Mouse (Mus musculus) layer of hippocampus, postnatal 10 days (tissue): Measurements from ENCODE around the gene Mfsd6l. TPM values are rescaled to one million over a fixed set of nuclear protein-coding genes. Genes with fewer than 3 reads are reported as not detected.

Experiments
- DNase-seq, 2 experiments: peaks; one replicate each; pipeline ENCODE4 v3.0.0; 2021; ENCODE audit warnings: low spot score in 2 of 2
- long read RNA-seq: library from polyadenylated mRNA; stranded (forward); transcript quantifications from one replicate; pipeline ENCODE4 v2.0.0, GENCODE M21; 2023
- total RNA-seq, 2 experiments: library from RNA; stranded (reverse); gene quantifications; 2 replicates each; pipeline ENCODE4 v1.2.3; 2021

The Mfsd6l gene
- under 1 TPM; 0.16 to 0.23 TPM for total RNA-seq
- long read RNA-seq, partial matches to known transcripts = 0 of 1 reads
- long read RNA-seq, other reads (novel, unspliced or antisense) = 0 of 1 reads

DNA sequence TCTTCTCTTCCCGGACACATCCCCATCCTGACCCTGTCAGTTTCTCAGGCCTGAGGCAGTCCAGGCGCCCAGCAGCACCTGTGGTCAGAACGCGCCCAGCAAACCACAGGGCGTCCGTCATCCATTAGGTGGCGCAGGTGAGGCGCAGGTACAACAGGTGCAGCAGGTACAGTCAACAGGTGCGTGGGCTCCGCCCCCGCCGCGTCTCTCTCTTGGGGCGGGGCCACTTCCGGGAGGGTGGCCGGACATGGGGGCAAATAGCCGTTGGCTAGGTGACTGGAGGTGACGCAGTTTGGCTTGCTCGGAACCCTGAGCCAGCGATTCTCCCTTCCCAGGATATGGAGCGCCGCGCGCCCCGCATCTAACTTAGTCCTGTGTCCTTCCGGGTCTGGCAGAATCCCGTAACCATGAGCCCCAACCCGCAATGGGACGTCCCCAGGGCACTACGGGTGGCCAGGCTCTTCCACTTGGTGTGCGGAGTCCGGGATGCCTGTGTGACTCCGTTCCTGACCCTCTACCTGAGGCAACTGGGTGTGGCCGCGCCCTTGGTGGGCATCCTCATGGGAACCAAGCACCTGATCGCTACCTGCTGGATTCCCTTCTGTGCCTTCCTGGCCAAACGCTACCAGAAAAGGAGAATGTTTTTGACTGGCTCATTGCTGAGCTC lies at the start of gene Mfsd6l:
Gene Mfsd6l (plus strand): TSS at position 269 of the 667 bp plus-strand sequence.
- DNase-seq = no peak

DNA sequence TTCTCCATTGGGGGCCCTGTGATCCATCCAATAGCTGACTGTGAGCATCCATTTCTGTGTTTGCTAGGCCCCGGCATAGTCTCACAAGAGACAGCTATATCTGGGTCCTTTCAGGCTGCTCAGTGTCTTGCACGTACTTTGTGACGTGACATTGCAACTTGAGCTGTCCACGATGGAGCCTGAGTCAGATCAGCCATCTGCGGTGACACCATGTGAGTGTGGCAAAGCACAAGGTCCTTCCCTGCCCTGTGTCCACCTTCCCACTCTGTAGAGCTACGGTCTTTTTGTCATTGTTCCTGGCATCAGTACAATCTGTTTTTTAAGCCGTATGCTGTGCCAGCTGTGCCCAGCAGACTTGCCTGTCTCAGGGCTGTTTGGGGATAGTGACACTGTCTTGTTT lies 48.7 kb upstream of the Mfsd6l start:
- no peak for DNase-seq

DNA sequence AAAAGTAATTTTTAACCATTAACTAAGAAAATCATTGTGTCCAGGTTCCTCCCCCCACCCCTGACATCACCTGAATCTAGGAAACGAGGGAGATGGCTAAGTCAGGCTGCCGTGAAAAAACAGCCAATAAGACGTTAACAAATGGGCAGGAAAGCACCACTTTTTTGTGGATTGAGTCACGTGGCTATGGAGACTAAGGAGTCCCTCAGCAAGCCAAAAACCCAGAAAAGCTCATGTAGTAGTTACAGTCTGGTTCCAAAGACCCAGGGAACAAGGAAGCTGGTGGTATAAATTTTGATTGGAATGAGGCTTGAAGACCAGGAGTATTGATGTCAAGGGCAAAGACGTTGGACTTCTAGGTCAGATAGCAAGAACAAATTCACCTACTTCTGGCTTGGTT lies 47.4 kb upstream of the Mfsd6l start:
- no peak for DNase-seq

DNA sequence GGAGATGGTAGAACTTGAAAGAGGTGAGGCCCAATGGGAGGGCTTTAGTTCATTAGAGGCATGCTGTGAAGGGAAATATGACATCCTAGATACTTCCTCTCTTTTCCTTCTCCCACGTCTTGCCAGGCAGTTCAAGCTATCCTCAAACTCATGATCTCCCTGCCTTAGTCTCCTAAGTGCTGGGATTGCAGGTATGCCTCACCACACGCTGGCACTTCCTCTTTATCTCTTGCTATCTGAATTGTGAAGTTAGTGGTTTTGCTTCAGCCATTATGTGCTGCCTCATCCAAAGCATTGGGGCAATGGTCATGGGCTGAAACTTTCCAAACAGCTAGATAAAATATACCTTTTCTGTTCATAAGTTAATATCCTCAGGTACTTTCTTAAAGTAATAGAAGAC lies 46.8 kb upstream of the Mfsd6l start:
- DNase-seq = no peak

DNA sequence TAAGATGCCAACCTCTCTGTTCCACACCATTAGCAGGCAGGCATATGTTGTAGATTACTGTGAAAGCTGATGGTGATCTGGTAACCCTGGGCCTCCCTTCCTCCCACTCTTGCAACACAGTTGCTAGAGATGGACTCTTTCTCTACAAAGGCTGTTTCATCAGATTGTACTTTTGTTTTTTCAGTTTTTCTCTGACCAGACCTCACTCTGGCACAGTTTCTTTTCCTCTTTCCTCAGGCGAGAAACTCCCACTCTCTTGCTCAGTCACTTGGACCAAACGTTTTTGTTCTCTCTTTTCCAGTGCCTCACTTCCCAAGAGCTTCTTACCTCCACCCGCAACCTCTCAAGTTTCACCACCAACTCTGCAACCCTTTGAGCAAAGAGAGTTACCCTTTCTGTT lies 42.0 kb upstream of the Mfsd6l start:
- DNase-seq = no peak

DNA sequence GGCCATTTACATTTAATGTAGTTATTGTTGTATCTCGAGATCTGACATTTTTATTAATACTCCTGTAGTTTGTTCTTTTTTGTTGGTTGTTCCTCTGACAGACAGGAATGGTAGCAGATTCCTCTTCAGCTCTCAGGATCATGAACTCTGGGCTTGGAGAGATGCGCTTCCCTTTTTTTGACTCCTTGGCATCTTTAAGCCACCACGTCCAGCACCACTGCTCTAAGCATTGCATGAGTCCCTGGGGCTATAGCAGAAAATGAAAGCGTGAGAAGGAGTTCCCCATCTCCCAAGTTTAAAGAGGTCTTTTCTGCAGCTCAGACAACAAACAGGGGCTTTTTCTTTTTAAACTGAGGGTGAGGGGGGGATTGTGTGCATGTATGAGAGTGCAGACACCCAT lies 36.6 kb upstream of the Mfsd6l start:
- DNase-seq = no peak

DNA sequence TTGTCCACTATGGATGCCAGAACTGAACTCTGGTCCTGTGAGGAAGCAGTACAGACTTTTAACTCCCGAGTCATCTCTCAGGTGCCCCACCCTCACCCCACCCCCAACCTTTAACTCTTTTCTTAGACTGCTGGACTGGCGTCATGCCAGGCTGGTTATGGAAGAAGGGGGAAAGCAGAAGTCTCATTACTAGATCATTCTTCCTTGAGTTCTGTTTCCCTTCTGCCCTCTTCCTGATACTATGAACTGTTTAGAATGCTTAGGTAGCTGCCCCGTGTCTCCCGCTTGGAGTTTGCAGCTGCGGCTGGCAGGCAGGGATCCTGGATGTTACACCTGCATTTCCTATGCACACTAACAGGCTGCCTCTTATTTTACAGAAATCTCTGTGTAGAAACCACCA lies 36.2 kb upstream of the Mfsd6l start:
- no peak for DNase-seq

DNA sequence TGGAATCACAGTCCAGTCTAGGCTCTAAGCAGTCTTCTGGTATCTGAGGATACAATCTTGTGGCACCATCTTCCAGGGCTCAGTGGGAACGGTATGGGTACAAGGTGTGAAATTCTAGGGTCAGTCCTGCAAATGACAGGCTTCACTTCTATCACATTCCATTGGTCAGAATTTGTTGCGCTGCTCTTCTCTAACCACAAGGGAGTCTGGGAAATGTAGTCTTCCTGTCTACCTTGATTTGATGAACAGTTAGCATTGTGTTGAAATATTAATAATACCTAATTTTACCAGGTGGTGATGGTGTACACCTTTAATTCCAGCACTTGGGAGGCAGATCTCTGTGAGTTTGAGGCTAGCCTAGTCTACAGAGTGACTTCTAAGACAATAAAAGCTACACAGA lies 35.5 kb upstream of the Mfsd6l start:
- DNase-seq = no peak

DNA sequence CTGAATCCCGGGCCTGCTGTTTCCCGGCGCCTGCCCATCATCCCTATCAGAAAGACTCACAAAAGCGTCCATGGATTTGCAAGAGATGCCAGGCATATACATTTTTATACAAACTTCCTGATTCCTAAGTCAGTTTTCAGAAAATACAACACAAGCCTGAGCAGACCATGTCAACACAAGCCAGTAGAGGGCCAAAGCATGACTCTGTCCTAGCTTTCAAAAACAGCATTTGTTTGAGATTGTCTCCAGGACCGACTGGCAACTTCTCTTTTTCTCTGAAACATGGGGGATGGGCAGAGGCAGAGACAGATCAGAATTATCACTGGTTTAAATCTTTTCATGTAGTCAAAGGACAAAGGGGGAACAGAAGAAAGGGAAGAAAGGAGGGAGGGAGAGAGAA lies 34.6 kb upstream of the Mfsd6l start:
- no peak for DNase-seq

DNA sequence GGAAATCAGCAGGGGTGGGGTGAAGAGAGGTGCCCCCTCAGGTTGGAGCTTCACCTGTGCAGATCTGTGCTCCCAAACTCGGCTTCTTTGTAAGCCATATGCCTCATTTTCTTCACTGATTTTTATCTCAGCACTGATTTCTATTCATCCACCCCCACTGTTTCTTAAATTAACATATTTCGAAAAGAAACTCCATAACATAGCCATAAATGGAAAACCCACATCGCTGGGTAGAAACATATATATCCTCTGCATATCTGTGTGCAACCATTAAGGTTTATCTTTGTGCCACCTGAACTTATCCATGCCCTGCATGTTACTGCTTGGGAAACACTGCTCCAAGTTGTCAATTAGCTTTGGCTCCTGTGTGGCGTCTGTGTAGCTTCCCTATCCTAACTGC lies 29.5 kb upstream of the Mfsd6l start:
- DNase-seq = no peak

DNA sequence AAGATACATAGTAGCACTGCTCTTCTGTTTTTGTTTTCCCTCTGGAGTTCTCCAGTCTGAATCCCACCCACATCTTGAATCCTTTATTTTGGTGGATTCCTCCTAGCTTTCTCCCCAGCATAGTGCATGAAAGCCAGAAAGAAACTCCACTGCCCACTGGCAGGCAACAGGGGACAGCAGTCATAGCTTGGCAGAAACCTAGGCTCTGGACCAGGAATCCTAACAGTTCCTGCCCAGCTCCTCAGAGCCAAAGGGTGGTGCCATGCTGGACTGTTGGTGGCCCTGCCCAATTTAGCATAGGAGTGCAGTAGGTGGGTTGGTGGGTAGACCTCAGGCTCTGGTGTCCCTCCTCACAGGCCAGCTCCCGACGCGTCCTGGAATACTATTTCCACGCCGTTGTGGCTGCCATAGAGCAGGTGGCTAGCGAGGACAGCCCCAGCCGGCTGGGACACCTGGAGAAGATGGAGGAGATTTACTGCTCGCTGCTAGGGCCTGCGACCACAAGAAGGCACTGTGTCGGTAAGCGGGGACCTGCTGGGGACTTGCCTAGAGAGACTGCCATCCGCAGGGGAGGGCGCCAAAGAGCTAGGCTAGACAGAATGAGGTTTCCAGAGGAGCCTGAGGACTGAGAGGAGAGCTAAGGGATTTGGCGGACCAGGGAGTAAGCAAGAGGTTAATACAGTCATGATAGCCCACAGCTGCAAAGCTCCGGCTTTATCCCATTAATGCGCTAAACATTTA lies 24.8 kb upstream of the Mfsd6l start:
- peak; percentile 63 to 73 for DNase-seq

DNA sequence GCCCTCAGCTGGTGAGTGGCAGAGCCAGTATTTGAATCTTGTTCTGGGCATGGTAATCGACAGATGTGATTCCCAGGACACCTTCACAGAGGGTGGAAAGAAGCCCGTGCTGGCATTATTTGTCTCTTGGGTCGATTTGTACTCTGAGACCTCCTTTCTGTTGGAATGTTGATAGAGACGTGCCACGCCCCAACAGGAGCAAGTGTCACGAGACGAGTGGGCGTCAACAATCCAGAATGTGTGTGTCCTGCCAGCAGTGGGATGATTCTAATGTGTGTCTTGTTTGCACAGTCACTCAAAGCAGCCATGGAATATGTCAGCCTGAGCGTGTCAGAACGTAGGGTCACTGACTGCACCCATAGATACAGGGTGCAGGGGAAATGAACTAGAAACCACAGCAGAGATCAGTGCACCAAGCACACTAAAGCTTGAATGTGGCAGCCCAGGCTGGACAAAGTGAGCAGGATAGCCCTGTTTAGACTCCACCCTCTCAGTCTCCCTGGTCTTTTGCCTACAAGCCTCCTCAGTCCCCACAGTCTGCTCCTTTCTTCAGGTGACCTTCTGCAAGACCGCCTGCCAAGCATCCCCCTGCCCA lies 23.9 kb upstream of the Mfsd6l start:
- DNase-seq = no peak

DNA sequence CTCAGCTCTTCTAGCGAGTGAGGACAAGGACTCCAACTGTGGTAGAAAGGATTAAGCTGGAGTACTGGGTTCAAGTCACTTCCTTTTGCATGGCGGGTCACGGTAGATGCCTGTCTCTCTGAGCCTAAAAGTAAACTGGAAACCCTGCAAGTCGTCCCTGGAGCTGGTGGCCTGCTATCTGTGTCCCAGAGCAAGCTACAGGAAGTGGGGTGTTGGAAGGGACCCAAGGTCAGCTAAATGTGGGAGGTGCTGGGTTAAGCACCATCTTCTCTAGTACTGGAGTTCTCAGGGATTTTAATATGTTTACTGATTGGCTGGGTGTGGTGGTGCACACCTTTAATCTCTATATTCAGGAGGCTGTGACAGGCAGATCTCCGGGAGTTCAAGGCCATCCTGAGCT lies 23.2 kb upstream of the Mfsd6l start:
- no peak for DNase-seq

DNA sequence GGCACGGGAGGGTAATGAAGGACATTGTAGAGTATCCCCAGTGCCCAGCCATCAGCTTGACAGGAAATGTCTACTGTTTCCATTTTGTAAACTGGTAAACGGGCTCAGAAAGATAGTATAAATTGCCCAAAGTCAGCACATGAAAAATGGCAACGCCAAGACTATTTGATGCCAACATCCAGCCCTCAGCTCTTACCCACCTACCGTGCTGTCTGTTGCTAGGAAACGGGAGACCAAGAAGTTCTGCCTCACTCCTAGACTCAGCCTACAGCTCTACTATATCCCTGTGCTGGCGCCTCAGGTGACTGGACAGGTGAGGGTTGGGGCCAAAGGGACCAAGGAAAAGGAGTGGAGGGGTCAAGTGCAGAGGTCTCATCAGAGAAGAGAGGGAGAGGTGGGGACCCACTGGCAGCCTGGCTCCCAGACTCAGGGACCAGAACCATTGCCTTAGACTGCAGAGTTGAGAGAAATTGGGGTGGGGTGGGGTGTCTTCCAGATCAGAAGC lies 22.0 kb upstream of the Mfsd6l start:
- DNase-seq = no peak

DNA sequence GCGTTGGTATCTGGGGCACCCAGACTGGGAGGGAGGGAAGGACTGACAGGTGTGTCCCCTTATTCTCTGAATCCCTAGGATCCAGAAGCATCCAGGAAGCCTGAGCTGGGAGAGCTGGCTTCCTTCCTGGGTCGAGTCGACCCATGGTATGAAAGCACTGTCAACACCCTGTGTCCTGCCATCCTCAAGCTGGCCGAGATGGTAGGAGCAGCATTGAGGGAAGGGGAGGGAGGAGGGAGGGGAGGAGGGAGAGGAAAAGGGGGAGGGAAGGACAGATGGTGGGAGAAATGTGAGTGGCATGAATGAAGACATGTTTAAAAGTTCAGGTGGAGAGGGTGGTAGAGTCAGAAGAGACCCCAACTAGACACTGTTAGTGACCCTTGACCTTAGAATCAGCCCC lies 20.0 kb upstream of the Mfsd6l start:
- no peak for DNase-seq

DNA sequence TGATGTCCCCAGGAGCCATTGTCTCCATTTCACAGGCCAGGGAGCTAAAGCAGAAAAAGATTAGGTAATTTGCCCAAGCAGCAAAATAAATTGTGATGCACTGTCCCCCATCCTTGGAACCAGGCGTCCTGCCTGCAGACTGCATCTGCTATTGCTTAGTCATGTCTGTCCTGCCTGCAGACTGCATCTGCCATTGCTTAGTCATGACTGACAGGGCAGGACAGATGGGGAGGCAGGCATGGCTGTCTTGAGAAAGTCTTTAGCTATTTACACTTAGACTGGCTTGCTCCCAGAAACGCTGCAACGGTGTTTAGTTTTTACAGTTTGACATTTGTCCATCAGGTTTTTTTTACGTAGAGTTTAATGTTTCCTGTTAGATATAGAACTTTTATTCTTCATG lies 19.5 kb upstream of the Mfsd6l start:
- no peak for DNase-seq

DNA sequence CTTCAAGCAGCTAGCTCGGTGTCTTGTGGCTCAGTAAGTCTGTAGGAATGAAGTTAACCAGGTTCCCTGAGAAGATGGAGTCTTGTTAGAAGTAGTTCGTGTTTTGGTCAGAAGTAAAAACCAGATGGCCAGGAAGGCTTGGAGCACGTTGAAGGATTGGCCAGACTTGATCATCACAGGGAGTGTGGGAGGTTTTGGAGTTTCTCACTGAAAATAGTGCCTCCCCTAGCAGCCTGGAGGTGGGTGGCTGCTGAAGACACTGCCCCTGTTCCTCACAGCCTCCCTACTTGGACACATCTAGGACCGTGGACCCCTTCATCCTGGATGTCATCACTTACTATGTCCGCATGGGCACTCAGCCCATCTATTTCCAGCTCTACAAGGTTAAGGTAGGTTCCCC lies 16.4 kb upstream of the Mfsd6l start:
- DNase-seq = no peak

DNA sequence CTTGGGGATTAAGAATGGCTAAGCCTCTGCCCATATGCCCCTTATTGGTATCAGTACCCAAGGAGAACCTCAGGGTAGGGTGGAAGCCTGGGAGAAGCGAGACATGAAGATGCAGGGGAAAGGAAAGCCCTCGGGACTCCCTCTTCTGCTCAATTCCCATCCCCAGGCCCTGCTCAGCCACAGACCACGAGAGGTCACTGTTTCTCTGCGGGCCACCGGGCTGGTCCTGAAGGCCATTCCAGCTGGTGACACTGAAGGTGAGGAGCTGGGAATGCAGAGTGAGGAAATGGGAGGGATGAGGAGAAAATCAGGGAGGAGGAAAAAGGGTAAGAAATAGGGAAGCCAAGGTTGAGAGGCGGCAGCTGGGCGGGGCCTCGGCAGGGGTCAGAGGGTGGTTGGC lies 11.4 kb upstream of the Mfsd6l start:
- peak in 1 of 2 experiments; percentile 42 for DNase-seq

DNA sequence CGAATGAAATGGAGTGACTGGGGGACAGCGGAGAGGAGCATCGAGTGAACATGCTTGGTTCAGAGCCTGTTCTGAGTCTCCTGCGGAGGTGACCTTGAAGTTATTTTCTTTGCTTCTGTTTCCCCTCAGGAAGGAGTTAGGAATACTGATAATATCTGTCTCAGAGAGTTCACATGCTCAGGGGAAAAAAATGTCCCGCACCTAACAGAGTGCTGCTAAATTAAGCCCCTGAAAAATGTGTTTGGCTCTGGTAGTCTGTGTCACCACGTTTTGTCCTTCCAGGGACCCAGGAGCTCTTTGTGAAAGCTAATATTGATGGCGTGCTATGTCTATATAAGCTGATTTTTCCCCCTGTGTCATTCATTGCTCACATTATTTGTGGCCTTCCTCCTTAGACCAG lies 10.8 kb upstream of the Mfsd6l start:
- no peak for DNase-seq

DNA sequence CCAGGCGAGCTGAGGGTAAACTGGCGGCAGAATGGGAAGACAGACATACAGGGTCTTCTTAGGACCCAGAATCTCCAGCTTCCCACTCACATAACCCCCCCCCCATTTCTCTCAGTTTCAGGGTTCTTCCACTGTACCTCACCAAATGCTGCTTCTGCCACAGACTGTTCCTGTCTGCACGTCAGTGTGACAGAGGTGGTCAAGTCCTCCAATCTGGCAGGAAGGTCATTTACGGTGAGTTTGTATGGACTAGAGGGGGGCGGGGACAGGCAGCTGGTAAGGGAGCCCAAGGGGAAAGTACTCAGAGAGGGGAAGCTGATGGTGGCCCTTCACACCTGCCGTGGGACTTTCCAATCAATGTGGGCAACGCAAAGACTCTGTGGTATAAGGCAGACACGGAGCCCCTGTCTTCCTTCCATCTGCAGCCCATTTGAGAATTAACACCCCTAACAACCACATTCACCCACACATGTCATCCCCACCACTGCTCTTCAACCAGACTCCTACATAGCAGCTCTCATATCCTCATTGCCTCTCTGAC lies 10.2 kb upstream of the Mfsd6l start:
- DNase-seq = no peak

DNA sequence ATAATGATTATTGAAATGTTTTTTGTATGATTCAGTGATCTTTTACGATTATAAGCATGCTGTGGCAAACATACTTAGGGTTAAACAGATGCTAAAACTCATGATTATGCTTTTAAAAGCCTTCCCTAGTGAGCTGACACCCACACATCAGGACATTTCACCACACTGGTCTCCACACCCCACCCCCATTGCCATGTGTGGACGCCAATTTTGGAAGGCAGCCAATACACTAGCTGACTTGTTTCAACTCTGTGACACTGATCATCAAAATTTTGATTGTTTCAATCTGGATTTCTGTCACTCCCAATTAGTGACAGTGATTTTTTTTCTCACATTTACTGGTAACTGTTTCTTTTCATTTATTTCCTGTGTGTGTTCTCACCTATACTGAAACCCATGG lies 8.5 kb upstream of the Mfsd6l start:
- DNase-seq = no peak

DNA sequence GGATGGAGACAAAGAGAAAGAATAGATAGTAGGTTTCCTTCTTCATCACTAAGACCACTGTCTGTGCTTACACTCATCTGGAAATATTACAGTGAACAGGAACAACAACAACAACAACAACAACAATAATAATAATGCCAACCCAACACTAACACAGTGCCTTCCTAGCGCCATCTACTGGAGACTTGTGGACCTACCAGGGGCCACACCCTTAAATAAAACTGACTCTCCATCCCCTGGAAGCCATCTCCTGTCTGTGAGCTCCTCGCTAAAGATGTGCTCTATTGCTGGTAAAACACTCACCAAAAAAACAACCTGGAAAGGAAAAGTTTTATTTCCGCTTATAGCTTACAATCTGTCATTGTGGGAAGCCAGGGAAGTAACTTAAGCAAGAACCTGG lies 6.4 kb upstream of the Mfsd6l start:
- DNase-seq = no peak
